Mouse (Mus musculus) skeletal muscle tissue, adult 2 months (tissue): ENCODE measurements around the gene Proser2.

Experiments
- DNase-seq: peaks from one replicate; pipeline ENCODE4 v3.0.0-alpha.2; 2012; ENCODE audit warnings: low read depth, low spot score

The Proser2 gene

GRCm38 (mm10) chr2:6129555-6130355, at the start of gene Proser2:
Gene Proser2 (minus strand): TSS chr2:6130211.
- DNase-seq, result peak; percentile 47

GRCm38 (mm10) chr2:6179749-6180117, 49.7 kb upstream of the Proser2 start:
- no peak for DNase-seq

GRCm38 (mm10) chr2:6178901-6179748, 49.1 kb upstream of the Proser2 start:
- DNase-seq, result no peak

- no peak for DNase-seq
These were observed 43.0 kb upstream of the Proser2 start for GRCm38 (mm10) chr2:6173013-6173412.

GRCm38 (mm10) chr2:6168560-6168959, 38.5 kb upstream of the Proser2 start:
- no peak for DNase-seq

GRCm38 (mm10) chr2:6167843-6168558, 38.0 kb upstream of the Proser2 start:
- DNase-seq, result peak; percentile 47

- DNase-seq, result no peak
These were observed 35.8 kb upstream of the Proser2 start for GRCm38 (mm10) chr2:6165771-6166170.

GRCm38 (mm10) chr2:6164606-6165290, 34.7 kb upstream of the Proser2 start:
- DNase-seq, result no peak

- no peak for DNase-seq
These were observed 32.5 kb upstream of the Proser2 start for GRCm38 (mm10) chr2:6162366-6163040.

- no peak for DNase-seq
These were observed 29.7 kb upstream of the Proser2 start for GRCm38 (mm10) chr2:6159735-6160134.

- no peak for DNase-seq
These were observed 29.2 kb upstream of the Proser2 start for GRCm38 (mm10) chr2:6159219-6159618.

- DNase-seq, result no peak
These were observed 27.6 kb upstream of the Proser2 start for GRCm38 (mm10) chr2:6157635-6158034.

- no peak for DNase-seq
These were observed 27.2 kb upstream of the Proser2 start for GRCm38 (mm10) chr2:6157208-6157607.

GRCm38 (mm10) chr2:6149801-6150200, 19.8 kb upstream of the Proser2 start:
- no peak for DNase-seq

- no peak for DNase-seq
These were observed 16.9 kb upstream of the Proser2 start for GRCm38 (mm10) chr2:6146901-6147300.

GRCm38 (mm10) chr2:6146257-6146656, 16.2 kb upstream of the Proser2 start:
- no peak for DNase-seq

- no peak for DNase-seq
These were observed 15.6 kb upstream of the Proser2 start for GRCm38 (mm10) chr2:6145611-6146010.

GRCm38 (mm10) chr2:6142915-6143654, 13.1 kb upstream of the Proser2 start:
- DNase-seq, result no peak

- DNase-seq, result no peak
These were observed 10.7 kb upstream of the Proser2 start for GRCm38 (mm10) chr2:6140572-6141161.

GRCm38 (mm10) chr2:6133871-6134270, 3.9 kb upstream of the Proser2 start:
- no peak for DNase-seq
